Mouse (Mus musculus): Measurements from ENCODE around the gene Hist1h4d. TPM values are rescaled to one million over a fixed set of nuclear protein-coding genes. Genes with fewer than 3 reads are reported as not detected.
"Not testable (repeated sequence)": the region's sequence is repeated elsewhere in the genome, so short reads cannot be mapped to it uniquely, and the experiment has no call there.

Hist1h4d gene
- polyA plus RNA-seq, 1 experiment, result 5.8 TPM

- H3K27ac ChIP-seq (ENCODE audit: insufficient read depth, low read length), result peak overlapping the region; percentile 41
- no peak for TF ChIP-seq CTCF (IDR thresholded peaks at IDR 0.05; ENCODE audit: borderline replicate concordance, insufficient read depth, low read depth, low read length)
- TF ChIP-seq POLR2A (IDR thresholded peaks at IDR 0.05; ENCODE audit: borderline replicate concordance, insufficient read depth, low read length), result peak; percentile 57; the same call in 1 of the 2 replicates
- no peaks in the 10 kb centered on the region for H3K27me3 ChIP-seq (ENCODE audit: control insufficient read depth, insufficient read depth, low read length)
- DNase-seq, result peak; percentile 74 to 79
- H3K4me3 ChIP-seq (replicated peaks; ENCODE audit: insufficient read depth, low read depth, low read length), result peak overlapping the region; percentile 77
- under 1% methylated on average over 54 of the region's 54 CpGs for WGBS
- H3K4me1 ChIP-seq (ENCODE audit: control insufficient read depth, insufficient read depth, low read length), result peaks cover 2% of the 10 kb centered on the region; the same call in 1 of the 2 replicates
Observed at GRCm38 (mm10) chr13:23554925-23555838, 26.2 kb upstream of the Hist1h4d start.

DNA sequence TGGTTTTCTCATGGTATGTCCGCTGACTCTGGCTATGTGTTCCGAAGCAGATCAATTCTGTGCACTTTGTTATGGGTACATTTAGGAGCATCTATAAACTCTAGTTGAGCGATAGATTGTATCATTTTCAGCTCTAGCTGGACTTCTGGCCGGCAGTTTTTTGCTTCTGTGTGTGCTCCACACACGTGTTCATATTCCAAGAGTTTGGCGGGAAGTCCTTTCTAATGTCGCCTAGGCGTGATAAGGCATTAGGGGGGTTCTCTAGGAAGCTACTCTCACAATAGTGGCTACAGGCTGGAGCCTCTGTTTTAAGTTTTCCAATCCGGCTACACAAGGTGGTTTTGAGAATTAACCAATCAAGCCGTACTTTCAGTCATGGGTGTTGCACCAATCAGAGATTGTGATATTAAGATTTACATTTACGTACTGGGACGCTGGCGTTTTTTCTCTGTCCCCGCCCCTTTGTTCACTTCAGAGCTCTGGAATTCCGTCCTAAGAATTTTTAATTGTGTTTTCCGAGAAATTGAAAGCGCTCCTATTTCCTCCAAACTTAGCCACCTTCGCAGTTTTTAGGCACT is 25.5 kb upstream of the Hist1h4d start:
- under 1% methylated on average over 18 of the region's 18 CpGs for WGBS
- Histone ChIP-seq H3K4me3 (replicated peaks; ENCODE audit: insufficient read depth, low read depth, low read length) (peak overlapping the region; percentile 61), H3K27ac (ENCODE audit: insufficient read depth, low read length) (peak overlapping the region; percentile 41; the same call in 1 of the 2 replicates), H3K4me1 (ENCODE audit: control insufficient read depth, insufficient read depth, low read length) (peaks cover 2% of the 10 kb centered on the region; the same call in 1 of the 2 replicates), H3K27me3 (ENCODE audit: control insufficient read depth, insufficient read depth, low read length) (no peaks in the 10 kb centered on the region)
- DNase-seq, result peak; percentile 61 to 87
- TF ChIP-seq POLR2A (IDR thresholded peaks at IDR 0.05; ENCODE audit: borderline replicate concordance, insufficient read depth, low read length), result peak; percentile 12; the same call in 1 of the 2 replicates
- TF ChIP-seq CTCF (IDR thresholded peaks at IDR 0.05; ENCODE audit: borderline replicate concordance, insufficient read depth, low read depth, low read length), result no peak

DNA sequence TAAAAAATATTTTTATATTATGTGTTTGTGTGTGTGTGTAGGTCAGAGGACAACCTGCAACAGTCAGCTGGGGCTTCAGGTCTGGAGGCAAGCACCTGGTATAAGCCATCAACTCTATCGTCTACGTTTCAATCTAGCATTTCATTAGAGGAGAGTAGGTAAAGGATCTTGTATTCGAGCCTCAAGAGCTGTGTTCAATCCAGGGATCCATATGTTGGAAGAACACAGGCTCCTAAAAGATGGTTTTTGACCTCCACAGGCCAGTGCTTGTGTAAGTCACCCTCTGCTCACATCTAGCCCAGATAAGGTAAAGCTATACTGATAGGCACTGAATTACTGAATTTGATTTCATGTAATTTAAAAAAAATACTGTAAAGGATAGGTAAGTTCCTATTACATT is 24.5 kb upstream of the Hist1h4d start:
- H3K27me3 ChIP-seq (ENCODE audit: control insufficient read depth, insufficient read depth, low read length), result no peaks in the 10 kb centered on the region
- 58% methylated on average over 3 of the region's 3 CpGs for WGBS
- H3K4me3 ChIP-seq (replicated peaks; ENCODE audit: insufficient read depth, low read depth, low read length), result no peak overlapping the region
- TF ChIP-seq CTCF (IDR thresholded peaks at IDR 0.05; ENCODE audit: borderline replicate concordance, insufficient read depth, low read depth, low read length), result no peak
- no peak for TF ChIP-seq POLR2A (IDR thresholded peaks at IDR 0.05; ENCODE audit: borderline replicate concordance, insufficient read depth, low read length)
- H3K27ac ChIP-seq (ENCODE audit: insufficient read depth, low read length), result no peak overlapping the region
- no peak for DNase-seq
- peaks cover 2% of the 10 kb centered on the region; the same call in 1 of the 2 replicates for H3K4me1 ChIP-seq (ENCODE audit: control insufficient read depth, insufficient read depth, low read length)

- not testable (repeated sequence) for H3K4me3 ChIP-seq (replicated peaks; ENCODE audit: insufficient read depth, low read depth, low read length); H3K27me3 ChIP-seq (ENCODE audit: control insufficient read depth, insufficient read depth, low read length); H3K27ac ChIP-seq (ENCODE audit: insufficient read depth, low read length); DNase-seq; H3K4me1 ChIP-seq (ENCODE audit: control insufficient read depth, insufficient read depth, low read length)
- WGBS, result 12% methylated on average over 2 of the region's 2 CpGs
Observed at GRCm38 (mm10) chr13:23560699-23561098, 20.7 kb upstream of the Hist1h4d start.

DNA sequence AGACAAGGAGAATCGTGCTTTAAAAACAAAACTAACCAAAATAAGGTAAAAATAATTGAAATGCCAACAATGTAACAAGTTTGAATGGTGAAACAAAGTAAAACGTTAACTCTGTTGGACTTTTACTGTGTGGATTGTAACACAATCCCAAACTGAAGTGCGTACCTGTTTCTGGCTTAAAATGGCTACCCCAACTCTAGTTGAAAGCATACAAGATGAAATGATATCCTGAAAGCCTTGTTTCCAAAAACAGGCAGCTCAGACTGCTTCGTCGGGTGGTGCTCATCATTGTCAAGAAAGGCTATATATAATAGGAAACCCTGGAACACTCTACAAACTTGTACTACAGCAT is 19.9 kb upstream of the Hist1h4d start:
- 0% methylated on average over 2 of the region's 5 CpGs for WGBS
- H3K4me1 ChIP-seq (ENCODE audit: control insufficient read depth, insufficient read depth, low read length); H3K27ac ChIP-seq (ENCODE audit: insufficient read depth, low read length); DNase-seq; H3K4me3 ChIP-seq (replicated peaks; ENCODE audit: insufficient read depth, low read depth, low read length); H3K27me3 ChIP-seq (ENCODE audit: control insufficient read depth, insufficient read depth, low read length): not testable (repeated sequence)

GRCm38 (mm10) chr13:23561883-23562659 is 19.3 kb upstream of the Hist1h4d start, which contains the start of gene Hist1h3e:
Gene Hist1h3e, minus strand, starts transcription at chr13:23562369.
- WGBS, result under 1% methylated on average over 49 of the region's 67 CpGs
- not testable (repeated sequence) for H3K4me1 ChIP-seq (ENCODE audit: control insufficient read depth, insufficient read depth, low read length); H3K27me3 ChIP-seq (ENCODE audit: control insufficient read depth, insufficient read depth, low read length)
- peak within 1 kb of the TSS; percentile 58 for H3K4me3 ChIP-seq (replicated peaks; ENCODE audit: insufficient read depth, low read depth, low read length)
- peak; percentile 82 for TF ChIP-seq POLR2A (IDR thresholded peaks at IDR 0.05; ENCODE audit: borderline replicate concordance, insufficient read depth, low read length)
- DNase-seq, result peak; percentile 93 to 94
- peak within 1 kb of the TSS; percentile 87 for H3K27ac ChIP-seq (ENCODE audit: insufficient read depth, low read length)

DNA sequence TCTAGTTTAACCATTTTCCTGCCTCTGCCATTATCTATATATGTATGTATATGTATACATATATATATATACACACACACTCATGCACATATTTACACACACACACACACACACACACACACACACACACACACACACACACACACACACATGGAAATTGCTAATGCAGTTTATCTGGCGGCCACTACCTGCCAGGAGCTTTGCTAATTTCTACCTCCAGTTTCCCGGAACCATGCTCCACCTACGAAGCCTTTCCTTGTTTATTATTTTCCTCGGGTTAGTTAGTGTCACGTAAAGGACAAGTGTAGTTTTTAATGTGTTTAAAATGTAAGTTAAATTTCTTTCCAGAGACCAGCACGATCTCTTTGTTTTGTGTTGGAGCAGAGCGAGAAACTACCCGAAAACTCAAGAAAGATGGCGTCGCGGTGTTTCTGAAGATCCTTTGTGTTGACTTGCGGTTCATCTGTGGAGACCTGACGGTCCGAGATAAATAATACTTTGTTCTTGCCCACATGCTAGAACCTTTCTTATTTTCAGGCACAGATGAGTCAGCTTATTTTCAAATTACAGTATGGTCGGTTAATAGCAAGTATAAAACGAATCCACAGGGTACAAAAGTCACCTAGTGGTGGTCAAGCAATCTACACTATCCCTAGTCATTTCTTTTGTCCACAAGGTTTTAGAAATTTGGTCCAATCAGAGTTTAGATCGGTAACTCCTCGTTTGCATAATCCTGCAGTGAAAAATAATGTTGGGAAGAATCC is 18.5 kb upstream of the Hist1h4d start:
- Histone ChIP-seq H3K27ac (ENCODE audit: insufficient read depth, low read length) (peak overlapping the region; percentile 15; the same call in 1 of the 2 replicates), H3K4me1 (ENCODE audit: control insufficient read depth, insufficient read depth, low read length) (no peaks in the 10 kb centered on the region), H3K27me3 (ENCODE audit: control insufficient read depth, insufficient read depth, low read length) (no peaks in the 10 kb centered on the region), H3K4me3 (replicated peaks; ENCODE audit: insufficient read depth, low read depth, low read length) (peak overlapping the region; percentile 41)
- WGBS, result 1% methylated on average over 18 of the region's 18 CpGs
- TF ChIP-seq CTCF (IDR thresholded peaks at IDR 0.05; ENCODE audit: borderline replicate concordance, insufficient read depth, low read depth, low read length), result no peak
- no peak for TF ChIP-seq POLR2A (IDR thresholded peaks at IDR 0.05; ENCODE audit: borderline replicate concordance, insufficient read depth, low read length)
- DNase-seq, result peak in 1 of 2 experiments; percentile 67

Data from cerebellum, adult 2 months (tissue).